Mouse (Mus musculus) thymus, adult 2 months (tissue): ENCODE data around the gene Baiap2l2.

ENCODE experiments used
- CTCF ChIP-seq: fragments of 200-500 bp; IDR thresholded peaks from 2 replicates; pipeline ENCODE4 v1.5.1; 2012; ENCODE audit warnings: mild to moderate bottlenecking, control low read depth, low read length, moderate library complexity, borderline replicate concordance; ENCODE audit not compliant: control insufficient read depth, poor library complexity, insufficient read depth; ENCODE audit errors: extremely low read depth
- POLR2A ChIP-seq: fragments of 200-500 bp; IDR thresholded peaks from 2 replicates; pipeline ENCODE4 v1.6.1; 2012; ENCODE audit warnings: mild to moderate bottlenecking, low read length, control low read depth, moderate library complexity; ENCODE audit not compliant: control insufficient read depth, poor library complexity, insufficient read depth; ENCODE audit errors: extremely low read depth

DNA sequence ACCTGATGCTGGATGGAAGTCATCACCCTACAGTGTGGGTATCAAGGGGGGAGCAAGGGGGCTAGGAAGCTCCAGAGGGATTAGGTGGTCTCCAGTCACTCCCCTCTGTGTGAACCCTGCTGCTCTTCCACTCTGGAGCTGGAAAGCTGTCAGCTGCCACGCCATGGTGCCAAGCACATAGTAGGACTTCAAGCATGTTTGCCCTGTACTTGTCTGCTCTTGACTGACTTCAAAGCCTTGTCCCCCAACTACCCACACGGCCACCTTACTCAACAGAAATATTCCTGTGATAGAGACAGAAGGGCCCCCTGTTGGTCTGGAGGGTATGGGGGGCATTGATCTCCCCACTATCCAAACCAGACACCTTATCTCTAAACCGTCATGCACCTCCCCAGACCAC lies 69.1 kb downstream of the Baiap2l2 start:
- TF ChIP-seq POLR2A, result no peak
- TF ChIP-seq CTCF, result no peak
